Mouse (Mus musculus) cerebellum, postnatal 25 days (tissue): ENCODE results near the gene Rassf3.

ENCODE experiments used
- DNase-seq, 2 experiments: peaks; one replicate each; pipeline ENCODE4 v3.0.0; 2021; ENCODE audit warnings: mixed read lengths in 2 of 2

Rassf3 gene

GRCm38 (mm10) chr10:121476190-121476967 lies at the start of gene Rassf3:
Gene Rassf3 (minus strand): TSS chr10:121476347.
- DNase-seq: peak; percentile 76 to 91

DNA sequence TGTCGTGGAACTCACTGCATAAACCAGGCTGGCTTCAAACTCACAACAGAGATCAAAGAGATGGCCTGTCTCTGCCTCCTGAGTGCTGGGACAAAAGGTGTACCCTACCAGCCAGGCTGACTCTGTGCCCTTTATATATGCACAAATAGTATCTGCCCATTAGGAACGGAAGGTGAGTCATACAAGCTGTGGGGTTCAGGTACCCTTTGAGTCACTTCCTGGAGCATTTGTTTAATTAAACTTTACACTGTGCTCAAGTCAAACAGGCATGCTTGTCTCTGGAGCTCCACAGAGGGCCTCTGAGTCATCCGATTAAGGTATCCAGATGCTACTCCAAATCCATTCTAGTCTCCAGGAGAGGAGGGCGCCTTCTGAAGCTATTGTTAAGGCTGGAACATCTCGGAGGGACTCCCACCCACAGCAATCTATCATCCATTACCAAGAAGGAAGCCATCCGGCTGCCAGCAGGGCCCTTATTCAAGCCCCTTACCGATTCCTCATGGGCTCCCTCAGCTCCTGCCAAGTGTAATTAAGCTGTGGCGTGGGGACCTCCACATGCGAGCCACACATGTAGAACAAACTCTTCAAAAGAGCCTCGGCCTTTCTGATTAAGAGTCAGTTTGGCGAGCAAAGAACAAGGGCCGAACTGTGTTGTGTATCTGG lies 44.9 kb upstream of the Rassf3 start:
- no peak for DNase-seq

DNA sequence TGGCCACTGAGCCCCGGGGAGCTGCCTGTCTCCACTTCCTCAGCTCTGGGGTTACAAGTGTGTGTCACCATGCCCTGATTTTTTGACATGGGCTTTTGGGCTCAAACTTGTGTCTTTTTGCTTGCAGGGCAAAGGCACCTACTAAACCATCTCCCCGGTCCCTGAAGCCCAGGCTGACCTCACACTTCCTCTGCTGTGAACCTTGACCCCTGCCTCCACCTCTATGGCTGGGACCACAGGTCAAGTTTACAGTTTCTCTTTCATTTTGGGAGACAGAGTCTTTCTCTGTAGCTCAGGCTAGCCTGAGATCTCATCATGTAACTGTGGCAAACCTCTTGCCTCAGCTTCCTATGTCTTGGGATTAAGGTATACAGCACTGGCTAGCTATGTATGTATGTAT lies 43.6 kb upstream of the Rassf3 start:
- DNase-seq: no peak

DNA sequence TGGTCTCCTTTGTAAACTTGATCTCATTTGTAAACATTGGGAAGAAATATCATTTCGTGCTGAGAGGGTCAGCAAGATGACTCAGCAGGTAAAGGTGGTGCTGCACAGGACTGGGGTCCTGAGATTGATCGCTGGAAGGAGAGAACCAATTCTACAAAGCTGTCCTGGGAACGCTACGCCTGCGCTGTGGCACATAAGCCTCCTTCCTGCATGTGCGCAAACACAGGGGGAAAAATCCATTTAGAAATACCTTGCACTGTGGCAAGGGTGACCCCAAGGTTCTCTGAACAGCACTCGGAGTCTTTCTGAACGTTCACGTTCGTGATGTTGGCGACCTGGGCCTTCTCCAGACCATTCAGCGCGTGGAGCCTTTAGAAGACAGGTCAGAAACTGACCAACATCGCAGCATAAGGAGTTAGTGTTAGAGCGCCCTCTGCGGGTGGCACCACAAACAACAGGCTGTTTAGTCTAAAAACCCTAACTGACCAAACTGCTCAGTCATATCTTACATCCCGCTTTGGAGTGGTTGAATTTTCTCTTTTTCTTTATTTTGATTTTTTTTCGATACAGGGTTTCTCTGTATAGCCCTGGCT lies 40.0 kb upstream of the Rassf3 start:
- peak; percentile 89 to 93 for DNase-seq

DNA sequence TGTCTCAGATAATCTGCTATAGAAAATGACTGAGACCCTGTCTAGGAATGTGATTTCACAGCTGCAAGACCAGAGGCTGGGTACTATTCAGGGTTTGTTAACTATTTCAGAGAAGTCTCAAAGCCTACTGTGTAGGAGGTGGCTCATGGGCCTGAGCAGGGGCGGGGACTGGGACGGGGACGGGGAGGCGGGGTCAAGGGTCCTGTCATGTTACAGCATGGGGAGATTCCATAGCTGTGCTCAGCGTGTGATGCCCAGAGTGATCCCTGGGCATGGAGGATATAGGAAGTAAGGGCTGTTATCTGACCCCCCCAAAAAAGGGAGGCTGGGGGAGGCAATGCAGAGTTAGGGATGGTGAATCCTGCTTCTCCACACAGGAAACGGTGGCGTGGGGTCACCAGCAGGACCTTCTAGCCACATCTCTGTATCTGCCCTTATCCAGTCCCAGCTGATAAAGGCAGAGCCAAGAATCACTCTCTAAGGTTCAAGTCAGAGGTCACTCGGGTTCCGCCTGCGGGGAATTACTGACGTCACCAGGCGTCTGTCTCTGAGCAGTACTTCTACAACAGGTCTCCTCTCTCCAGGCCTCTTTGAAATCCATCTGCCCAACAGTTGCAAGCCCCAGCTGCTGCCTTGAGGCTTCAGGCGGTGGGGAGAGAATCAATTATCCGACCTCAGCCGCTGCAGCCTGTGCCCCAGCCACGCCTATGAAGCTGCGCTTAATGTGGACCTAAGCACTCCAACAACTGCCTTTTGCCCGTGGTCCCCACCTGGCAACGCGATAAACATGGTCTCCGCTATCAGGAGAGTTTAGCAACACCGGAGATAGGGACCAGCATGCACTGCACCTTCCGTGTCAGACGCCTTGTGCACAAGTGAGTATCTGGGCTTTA lies 33.9 kb upstream of the Rassf3 start:
- no peak for DNase-seq

DNA sequence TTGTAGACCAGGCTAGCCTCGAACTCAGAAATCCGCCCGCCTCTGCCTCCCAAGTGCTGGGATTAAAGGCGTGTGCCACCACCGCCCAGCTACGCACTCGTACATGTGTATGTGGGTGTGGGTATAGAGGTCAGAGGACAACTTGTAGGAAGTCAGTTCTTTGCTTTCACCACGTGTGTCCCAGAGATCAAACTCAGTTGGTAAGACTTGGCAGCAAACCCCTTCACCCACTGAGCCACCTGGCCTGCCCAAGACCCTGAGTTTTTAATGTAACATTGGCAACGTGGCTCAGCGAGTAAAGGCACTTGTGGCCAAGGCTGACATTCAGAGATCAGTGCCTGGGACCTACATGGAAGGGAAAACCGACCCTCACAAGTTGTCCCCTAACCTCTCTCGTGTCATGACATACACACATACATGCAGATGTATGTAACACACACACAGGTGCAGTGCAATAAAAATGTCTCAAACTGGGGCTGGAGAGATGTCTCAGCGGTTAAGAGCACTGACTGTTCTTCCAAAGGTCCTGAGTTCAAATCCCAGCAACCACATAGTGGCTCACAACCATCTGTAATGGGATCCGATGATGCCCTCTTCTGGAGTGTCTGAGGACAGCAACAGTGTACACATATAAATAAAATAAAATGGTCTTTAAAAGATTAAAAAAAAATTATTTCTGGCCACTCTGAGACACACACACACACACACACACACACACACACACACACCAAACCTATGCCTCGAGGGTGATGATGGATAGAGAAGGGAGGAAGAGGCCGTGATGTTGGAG lies 31.8 kb upstream of the Rassf3 start:
- no peak for DNase-seq

DNA sequence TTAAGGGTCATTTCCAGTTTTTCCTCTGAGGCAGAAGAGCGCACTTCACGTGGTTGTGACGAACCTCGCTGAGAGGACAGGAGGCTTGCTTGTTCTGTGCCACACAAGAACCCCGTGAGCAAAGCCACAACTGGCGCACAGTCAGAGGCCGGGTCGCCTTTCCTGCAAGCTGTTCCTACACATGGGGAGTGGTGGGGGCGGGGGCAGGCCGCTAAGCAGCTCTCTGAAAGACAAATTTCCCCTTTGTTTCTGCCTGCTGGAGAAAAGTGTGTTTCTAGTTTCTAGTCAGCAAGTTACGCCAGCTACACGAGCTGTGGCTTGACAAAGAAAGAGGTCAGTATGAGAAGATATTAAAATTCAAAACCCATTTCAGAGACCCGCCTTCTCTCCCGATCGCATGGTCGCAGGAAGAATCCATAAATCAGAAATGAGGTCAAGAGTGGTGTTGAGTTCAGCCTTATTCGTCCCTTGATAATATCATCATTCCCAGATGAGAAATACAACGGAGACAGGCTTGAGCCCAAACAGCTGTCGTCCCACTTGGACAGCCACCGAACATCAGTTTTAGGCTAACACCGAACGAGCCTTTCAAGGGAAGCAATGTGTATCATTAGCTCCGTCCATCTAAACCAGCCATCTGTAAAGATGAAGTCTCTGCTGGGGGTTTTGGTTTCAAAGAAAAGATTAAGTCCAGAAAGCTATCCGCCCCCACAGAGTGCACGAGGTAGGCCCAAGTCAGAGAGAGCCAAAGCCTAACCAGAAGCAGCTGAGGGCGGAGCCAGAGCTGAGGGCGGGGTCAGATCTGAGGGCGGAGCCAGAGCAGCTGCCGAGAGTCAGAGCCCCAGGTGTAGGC lies 30.8 kb upstream of the Rassf3 start:
- DNase-seq: peak; percentile 21 to 46

DNA sequence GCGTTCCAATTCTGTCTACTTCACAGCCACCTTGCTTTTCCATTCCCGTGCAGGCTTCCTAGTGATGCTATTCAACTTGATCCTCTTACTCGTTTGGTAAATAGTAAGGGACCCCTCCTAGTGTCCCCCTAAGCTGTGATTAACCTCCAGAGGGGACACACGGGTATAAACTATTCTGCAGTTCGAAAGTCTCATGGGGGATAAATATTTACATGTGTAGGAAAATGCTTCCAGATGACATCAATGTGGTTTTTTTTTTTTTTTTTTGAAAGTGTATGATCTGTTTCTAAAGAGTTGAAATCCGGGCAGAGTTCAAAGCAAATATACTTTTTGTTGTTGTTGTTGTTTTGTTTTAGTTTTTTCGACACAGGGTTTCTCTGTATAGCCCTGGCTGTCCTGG lies 29.8 kb upstream of the Rassf3 start:
- DNase-seq: no peak

DNA sequence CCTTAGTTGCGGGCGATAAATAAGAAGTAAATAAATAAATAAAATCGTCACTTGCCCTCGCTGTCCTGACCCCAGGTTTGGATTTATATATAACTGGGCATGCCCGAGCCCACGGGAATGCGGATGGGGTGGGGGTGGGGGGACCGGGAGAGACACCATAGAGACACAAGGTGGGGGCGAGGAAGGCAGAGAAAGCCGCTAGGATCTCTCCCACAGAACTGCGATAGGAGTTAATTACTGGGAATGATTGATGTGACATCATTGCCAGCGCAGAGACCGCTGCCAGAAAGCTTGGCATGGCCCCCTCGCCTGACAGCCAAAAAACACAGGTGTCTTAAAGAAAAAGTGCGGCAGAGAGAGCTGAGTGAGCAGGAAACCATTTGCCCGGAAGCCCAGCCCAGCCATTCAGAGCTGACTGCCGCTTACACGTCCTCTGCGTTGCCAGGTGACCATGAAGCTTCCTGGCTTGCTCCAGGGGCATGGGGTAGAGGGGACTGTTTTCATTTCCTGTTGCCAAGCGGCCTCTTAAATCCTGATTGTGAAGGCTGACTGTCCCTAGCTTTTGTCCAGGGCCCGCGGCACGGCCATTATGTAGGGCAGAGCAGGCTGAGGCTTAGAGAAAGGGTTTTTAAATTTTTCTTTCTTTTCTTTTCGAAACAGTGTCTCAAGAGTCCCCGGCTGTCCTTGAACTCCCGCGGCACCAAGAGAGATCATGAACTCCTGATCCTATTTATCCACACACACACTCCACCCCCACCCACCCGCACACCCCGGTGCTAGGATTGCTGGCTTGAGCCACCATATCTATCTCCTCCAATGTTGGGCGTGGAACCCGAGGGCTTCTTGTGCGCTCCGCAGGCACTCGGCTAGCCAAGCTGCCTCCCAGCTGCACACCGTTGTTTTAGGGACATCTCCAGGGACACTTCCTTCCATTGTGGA lies 29.1 kb upstream of the Rassf3 start:
- peak; percentile 83 to 84 for DNase-seq

- no peak for DNase-seq
Observed at GRCm38 (mm10) chr10:121501160-121501559, 25.0 kb upstream of the Rassf3 start.

DNA sequence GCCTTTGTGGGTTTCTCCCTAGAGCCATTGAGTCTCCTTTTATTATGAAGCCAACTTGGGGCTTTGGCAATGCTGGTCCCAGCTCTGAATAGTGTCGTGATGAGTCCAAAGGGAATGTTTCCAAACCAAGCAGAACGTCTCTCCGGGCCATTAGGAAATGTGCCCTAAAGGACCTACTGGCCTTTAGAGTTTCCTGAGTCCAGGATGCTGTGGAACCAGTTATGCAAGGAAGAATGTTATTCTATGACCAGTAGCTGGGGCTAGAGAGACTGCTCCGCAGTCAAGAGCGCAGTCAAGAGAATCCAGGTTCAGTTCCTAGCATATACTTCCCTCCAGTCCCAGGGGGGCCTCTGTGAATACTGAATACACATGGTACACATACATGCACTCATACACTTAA lies 23.9 kb upstream of the Rassf3 start:
- no peak for DNase-seq

- no peak for DNase-seq
Observed at GRCm38 (mm10) chr10:121499063-121499462, 22.9 kb upstream of the Rassf3 start.

- no peak for DNase-seq
Observed at GRCm38 (mm10) chr10:121498481-121498904, 22.3 kb upstream of the Rassf3 start.

GRCm38 (mm10) chr10:121497968-121498367 lies 21.8 kb upstream of the Rassf3 start:
- DNase-seq: no peak

DNA sequence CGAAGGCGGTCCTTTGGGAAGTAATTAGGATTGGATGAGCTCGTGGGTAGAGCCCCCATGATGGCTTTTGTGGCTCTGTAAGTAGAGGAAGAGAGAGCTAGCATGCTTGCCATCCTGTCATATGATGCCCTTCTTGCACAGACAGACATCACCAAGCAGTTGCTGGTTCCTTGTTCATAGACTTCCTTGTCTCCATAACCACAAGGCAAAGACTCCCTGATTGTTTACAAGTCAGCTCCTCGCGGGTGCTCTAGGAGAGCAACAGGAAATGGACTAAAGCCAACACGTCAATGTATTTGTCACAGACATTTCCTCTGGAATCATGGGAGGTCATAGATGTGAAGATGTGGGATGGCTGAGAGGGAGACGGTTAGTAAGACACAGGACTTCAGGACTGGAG lies 20.5 kb upstream of the Rassf3 start:
- no peak for DNase-seq

DNA sequence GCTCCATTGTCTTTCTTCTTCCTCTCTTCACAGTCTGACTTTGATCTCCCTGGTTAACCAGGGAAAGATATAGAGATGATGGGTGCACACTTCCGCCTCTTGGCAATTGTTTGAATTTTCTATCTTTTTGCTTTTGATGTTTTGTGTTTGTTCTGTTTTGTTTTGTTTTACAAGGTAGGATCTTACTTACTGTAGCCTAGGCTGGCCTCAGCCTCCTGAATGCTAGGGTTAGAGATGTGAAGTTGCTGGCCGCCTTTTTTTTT lies 17.9 kb upstream of the Rassf3 start:
- DNase-seq: no peak

- DNase-seq: no peak
Observed at GRCm38 (mm10) chr10:121493374-121494162, 17.4 kb upstream of the Rassf3 start.

DNA sequence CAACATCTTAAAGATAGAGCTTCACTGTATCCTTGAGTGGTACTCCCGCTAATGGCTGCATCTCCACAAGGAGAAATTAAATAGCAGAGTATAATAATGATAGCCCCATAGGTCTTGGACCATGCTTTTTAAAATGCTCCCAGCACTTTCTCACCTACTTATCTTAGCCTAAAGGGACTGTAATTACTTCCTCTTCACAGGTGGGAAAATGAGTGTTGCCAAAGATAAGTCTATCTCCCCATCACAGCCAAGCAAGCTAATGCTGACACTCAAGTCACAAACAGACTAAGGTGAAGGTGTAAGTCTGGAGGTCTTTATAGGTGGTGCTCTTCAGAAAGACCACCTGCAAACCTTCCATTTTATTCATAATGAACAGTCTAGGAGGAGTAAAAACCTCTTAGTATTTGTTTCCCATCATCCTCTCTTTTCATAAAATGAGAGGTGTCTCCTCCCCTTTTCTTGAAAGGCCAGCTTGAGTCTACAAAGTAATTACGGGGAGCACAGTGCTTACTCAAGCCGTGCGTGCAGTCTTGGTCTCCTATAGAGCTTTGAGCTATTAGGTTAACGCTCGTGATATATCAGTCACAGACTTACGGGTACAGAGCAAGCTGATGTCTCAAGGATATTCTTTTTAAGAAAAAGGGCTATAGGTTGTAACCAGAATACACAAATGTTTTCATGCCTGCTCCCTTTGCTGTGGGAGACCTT lies 16.6 kb upstream of the Rassf3 start:
- DNase-seq: no peak

DNA sequence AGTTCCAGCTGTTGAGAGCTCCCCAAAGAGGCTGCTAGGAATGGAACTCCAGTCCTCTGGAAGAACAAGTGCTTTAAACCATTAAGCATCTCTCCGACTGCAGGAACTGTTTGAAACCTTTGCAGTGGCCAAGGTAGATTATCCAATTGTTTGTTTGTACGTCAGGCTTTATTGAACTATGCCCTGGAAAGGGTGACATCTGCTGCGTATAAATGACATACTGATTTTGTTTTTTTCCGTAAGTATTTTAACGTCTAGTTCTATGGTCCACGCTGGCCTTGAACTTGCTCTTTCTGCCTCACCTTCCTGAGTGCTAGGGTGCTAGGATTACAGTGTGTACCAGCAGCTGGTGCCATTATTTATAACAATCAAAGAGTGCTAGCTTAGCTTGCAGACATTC lies 13.8 kb upstream of the Rassf3 start:
- DNase-seq: no peak
